Mouse (Mus musculus) telencephalon, adult 2 months (tissue): ENCODE measurements around the gene Gm49027.
"Not testable (repeated sequence)": the region's sequence is repeated elsewhere in the genome, so short reads cannot be mapped to it uniquely, and the experiment has no call there.

Experiments used
- DNase-seq: peaks from one replicate; pipeline ENCODE4 v3.0.0-alpha.2; 2011; ENCODE audit warnings: low read depth, low spot score

Gm49027 gene

GRCm38 (mm10) chr5:123525281-123525680 is at the start of gene Gm49027:
Gm49027 (minus strand) TSS chr5:123525488.
- DNase-seq = no peak

DNA sequence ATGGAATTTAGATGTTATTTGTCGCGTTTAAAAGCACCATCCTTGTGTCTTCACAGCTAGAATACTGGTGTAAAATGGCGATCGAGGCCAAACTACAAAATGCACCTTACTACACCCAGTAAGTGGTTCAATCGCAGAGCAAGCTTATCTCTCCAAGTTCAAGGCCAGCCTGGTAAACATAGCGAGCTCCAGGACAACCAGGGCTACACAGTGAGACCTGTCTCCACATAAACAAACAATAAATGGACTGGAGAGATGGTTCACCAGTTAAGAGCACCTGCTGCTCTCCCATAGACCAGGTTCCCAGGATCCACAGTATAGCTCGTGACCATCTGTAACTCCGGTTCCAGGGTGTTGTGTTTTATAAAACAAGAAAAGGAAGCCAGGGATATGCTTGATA is 48.1 kb upstream of the Gm49027 start:
- DNase-seq = no peak

GRCm38 (mm10) chr5:123572357-123573186 is 47.3 kb upstream of the Gm49027 start, which contains the start of gene Vps33a:
Vps33a (minus strand) TSS chr5:123573038.
- peak; percentile 96 for DNase-seq

GRCm38 (mm10) chr5:123561128-123561527 is 35.8 kb upstream of the Gm49027 start:
- peak; percentile 74 for DNase-seq

DNA sequence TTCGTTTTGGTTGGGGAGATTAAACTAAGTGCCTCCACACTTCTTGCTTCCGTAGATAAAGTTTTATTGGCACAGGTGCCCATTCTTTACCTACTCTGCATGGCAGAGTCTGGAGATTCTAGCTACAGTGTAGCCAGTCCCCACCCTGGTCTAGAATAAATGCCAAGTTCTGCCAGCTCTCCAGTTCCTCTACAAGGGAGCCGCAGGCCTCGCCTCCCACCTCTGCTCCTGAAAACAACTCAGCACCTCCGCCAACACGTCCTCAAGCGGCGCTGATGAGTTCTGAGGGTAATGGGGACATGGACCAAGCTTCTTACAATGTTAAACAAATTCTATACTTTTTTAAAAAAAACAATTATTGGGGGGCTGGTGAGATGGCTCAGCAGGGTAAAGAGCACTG is 34.3 kb upstream of the Gm49027 start:
- no peak for DNase-seq

DNA sequence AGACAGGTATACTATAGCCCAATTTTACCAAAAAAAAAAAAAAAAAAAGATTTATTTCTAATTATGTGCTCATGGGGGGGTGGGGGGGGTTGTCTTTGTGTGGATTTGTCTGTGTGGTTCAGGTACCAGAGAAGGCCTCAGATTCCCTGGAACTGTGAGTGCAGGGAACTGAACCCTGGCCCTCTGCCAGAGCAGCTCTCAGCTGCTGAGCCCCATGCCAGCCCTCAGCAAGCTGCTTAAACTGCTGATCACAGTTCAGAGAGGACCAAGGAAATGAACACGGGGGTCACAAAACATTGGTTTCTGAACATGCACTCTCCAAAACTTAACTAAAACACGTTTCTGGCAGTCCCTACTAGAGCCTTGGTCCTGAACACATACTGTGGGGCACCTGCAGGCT is 31.2 kb upstream of the Gm49027 start:
- DNase-seq = no peak

- DNase-seq = no peak
Observed at GRCm38 (mm10) chr5:123555693-123556092, 30.4 kb upstream of the Gm49027 start.

DNA sequence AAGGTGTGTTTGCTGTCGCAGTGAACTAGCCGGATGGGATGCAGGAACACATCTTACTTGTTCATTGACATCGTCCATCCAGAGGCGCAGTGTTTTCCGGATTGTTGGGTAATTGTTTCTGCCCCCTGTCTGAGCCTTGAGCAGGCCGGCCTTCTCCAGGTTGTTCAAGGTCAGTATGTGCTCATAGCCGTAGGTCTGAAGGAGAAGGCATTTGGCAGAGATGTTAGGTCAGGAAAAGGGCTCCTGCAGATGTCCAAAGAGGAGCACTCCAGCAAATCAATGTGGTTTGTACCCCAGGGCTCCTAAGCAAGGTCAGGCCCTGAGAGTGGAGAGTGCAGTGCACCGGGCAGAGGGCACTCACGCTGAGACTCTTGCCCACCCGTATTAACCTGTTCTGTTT is 8.5 kb upstream of the Gm49027 start:
- DNase-seq = no peak

- no peak for DNase-seq
Observed at GRCm38 (mm10) chr5:123530056-123530455, 4.8 kb upstream of the Gm49027 start.

- no peak for DNase-seq
Observed at GRCm38 (mm10) chr5:123528641-123529040, 3.4 kb upstream of the Gm49027 start.

- DNase-seq = no peak
Observed at GRCm38 (mm10) chr5:123525916-123526495, 718 bp upstream of the Gm49027 start.

GRCm38 (mm10) chr5:123524393-123524750 is 916 bp downstream of the Gm49027 start:
- DNase-seq = no peak

- DNase-seq = peak; percentile 94
Observed at GRCm38 (mm10) chr5:123523692-123524392, 1.4 kb downstream of the Gm49027 start, which contains the start of gene Diablo. Diablo (minus strand) TSS chr5:123524176.

DNA sequence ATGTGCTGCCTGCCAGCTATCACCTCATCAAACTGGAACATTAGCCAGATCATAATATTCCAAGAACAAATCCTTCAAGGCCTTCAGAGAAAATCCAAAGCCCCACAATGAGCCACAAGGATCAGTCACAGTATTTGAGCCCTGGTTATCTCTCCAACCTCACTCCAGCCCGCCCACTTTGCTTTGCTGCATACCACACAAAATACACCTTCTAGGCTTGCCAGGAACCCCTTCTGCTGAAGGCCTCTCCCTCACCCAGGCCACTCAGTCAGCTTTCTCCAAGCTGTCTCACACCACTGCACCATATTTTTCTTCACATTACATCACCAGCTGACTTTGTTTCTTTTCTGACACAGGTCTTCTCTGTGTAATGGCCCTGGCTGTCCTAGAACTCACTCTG is 3.1 kb downstream of the Gm49027 start:
- no peak for DNase-seq

DNA sequence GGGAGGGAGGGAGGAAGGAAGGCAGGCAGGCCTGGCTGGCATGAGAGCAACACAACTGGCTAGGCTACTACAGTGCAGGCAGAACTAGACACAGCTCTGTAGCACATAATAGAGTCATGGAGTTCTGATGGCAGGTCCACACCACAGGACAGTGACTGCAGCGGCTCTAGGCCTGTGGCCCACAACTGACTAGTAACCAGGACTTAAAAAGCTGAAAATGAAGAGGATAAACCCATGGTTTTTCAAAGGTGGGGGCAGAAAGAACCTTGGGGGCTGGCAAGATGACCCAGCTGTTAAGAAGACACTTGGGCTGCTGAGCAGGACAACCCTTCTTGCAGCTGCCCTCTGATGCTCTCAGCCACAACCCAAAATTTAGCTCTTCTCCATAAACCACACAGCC is 3.7 kb downstream of the Gm49027 start:
- DNase-seq = no peak

DNA sequence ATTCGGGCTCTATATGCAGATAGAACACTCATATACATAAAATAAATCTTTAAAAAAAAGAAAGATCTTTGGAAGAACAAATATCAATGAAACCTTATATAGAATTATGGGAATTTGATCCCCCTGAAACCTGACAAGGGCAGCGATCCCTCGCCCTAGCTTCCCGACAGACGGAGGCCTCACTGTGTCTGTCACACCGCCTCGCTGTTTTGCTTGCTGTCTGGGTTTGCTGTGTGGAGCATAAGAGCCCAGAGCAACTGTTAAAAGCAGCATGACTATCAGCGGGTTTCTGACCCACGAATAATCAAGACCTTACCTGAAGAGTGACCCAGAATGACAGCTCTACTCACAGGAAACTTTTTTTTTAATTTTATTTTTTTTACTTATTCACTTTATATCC is 4.6 kb downstream of the Gm49027 start:
- DNase-seq = no peak

DNA sequence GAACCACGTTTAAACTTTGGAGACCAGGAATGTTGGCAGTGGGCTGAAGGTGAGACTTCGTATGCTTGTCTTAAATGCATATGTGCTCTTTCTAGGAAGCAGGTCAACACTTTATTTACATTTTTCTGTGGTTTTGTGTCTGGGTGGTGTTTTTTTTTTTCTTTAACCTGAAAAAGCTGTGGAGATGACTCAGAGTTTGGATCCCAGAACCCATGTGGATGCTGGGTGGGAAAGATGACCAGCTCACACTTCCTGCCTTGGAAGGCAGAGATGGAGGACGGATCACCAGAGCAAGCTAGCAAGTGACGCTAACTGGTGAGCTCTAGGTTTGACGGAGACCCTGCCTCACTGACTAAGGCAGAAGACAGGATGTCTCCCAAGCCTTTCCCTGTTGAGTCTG is 10.4 kb downstream of the Gm49027 start:
- DNase-seq = no peak

DNA sequence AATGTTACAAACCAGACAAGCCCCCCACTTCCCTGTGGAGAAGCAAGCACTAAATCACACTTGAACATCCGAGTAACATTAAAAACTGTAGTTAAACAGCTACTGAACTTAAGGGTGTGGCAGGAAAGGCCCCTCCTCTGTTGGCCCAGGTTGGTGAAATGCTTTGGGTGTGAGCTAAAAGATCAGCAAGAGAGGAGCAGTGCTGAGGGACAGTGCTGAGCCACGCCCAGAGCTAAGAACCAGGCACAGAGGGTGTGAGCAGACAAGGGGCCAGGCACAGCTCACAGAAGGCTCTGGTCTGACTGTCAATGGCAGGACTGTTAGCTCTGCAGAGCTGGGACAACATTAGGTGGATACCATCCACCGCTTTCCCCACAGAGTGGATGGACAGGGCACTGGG is 13.2 kb downstream of the Gm49027 start:
- DNase-seq = no peak

GRCm38 (mm10) chr5:123511426-123511825 is 13.9 kb downstream of the Gm49027 start:
- DNase-seq = not testable (repeated sequence)

GRCm38 (mm10) chr5:123510160-123510559 is 15.1 kb downstream of the Gm49027 start, which contains the start of gene B3gnt4:
B3gnt4 (plus strand) TSS chr5:123510460.
- no peak for DNase-seq

DNA sequence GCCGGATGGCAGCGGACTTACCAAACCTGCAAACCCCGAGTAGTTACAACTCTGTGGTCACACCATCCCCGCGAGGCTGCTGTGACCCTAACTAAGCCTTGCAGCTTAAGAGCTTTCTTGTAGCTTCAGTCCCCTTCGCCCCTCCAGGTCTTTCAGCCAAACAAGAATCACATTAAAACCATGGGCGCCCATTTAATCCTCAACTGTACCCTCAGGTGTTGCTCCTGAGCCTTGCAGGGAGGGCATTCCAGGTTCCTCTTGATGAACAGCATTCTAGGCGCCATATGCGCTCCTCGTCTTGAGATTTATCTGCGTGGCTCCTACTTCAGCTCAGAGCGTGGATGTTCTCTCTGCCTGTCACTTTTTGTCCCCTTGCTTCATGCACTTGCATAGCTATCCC is 16.4 kb downstream of the Gm49027 start:
- no peak for DNase-seq

GRCm38 (mm10) chr5:123507936-123508723 is 17.2 kb downstream of the Gm49027 start:
- DNase-seq = peak; percentile 64
